Mouse (Mus musculus) lung, adult 2 months (tissue): ENCODE results near the gene Dusp3. TPM values are rescaled to one million over a fixed set of nuclear protein-coding genes. Genes with fewer than 3 reads are reported as not detected.

Source experiments
- DNase-seq: peaks from one replicate; pipeline ENCODE4 v3.0.0; 2022
- H3K4me1 ChIP-seq: fragments of 200-500 bp; 2 replicates; pipeline ENCODE4 v1.6.1; 2011; ENCODE audit warnings: low read length; ENCODE audit not compliant: control insufficient read depth, insufficient read depth
- H3K4me3 ChIP-seq: fragments of 200-500 bp; replicated peaks from 2 replicates; pipeline ENCODE3; 2011; ENCODE audit warnings: low read depth, mild to moderate bottlenecking, control low read depth, low read length; ENCODE audit errors: extremely low read depth
- CTCF ChIP-seq: fragments of 200-500 bp; IDR thresholded peaks from 2 replicates; pipeline ENCODE4 v1.5.1; 2011; ENCODE audit warnings: mild to moderate bottlenecking, low read length, control low read depth; ENCODE audit not compliant: insufficient read depth
- POLR2A ChIP-seq: fragments of 200-500 bp; IDR thresholded peaks from 2 replicates; pipeline ENCODE4 v1.6.1; 2011; ENCODE audit warnings: low read depth, mild to moderate bottlenecking, control low read depth, low read length, borderline replicate concordance; ENCODE audit errors: extremely low read depth
- WGBS: fragments of 180-500 bp; shearing (Covaris S2); methylation state at CpG from one replicate; pipeline ENCODE4 v1.1.7; 2018; 5-methylcytosine and 5-hydroxymethylcytosine counted together
- polyA plus RNA-seq: library from polyadenylated mRNA; depleted of rRNA; stranded (reverse); fragments of >200 nt; gene quantifications from 2 replicates; pipeline ENCODE4 v1.2.3, GENCODE M21; 2012; rRNA removed

Gene Dusp3
- 176 and 296 TPM in 2 replicates for polyA plus RNA-seq

- DNase-seq = no peak
- 80% methylated on average over 3 of the region's 3 CpGs for WGBS
- Histone ChIP-seq H3K4me1 (peaks cover 13% of the 10 kb centered on the region), H3K4me3 (no peak within 1 kb of the TSS)
- TF ChIP-seq POLR2A (no peak), CTCF (no peak)
These were observed at the start of gene Dusp3 for GRCm38 (mm10) chr11:101986913-101987312. Gene Dusp3 (minus strand): TSS chr11:101987013.

- DNase-seq = no peak
- H3K4me3 ChIP-seq = no peak overlapping the region
- WGBS = 83% methylated on average over 7 of the region's 7 CpGs
- H3K4me1 ChIP-seq = no peaks in the 10 kb centered on the region
- no peak for TF ChIP-seq CTCF
- TF ChIP-seq POLR2A = no peak
These were observed 49.5 kb upstream of the Dusp3 start for GRCm38 (mm10) chr11:102036336-102036735.

GRCm38 (mm10) chr11:102035456-102035960 is 48.7 kb upstream of the Dusp3 start:
- 73% methylated on average over 5 of the region's 5 CpGs for WGBS
- H3K4me3 ChIP-seq = no peak overlapping the region
- H3K4me1 ChIP-seq = no peaks in the 10 kb centered on the region
- DNase-seq = no peak
- TF ChIP-seq POLR2A = no peak
- no peak for TF ChIP-seq CTCF

GRCm38 (mm10) chr11:102034887-102035286 is 48.1 kb upstream of the Dusp3 start:
- 72% methylated on average over 8 of the region's 8 CpGs for WGBS
- no peak overlapping the region for H3K4me3 ChIP-seq
- no peak for DNase-seq
- H3K4me1 ChIP-seq = no peaks in the 10 kb centered on the region
- TF ChIP-seq POLR2A (no peak), CTCF (no peak)

- WGBS = 89% methylated on average over 12 of the region's 12 CpGs
- Histone ChIP-seq H3K4me3 (no peak overlapping the region), H3K4me1 (no peaks in the 10 kb centered on the region)
- TF ChIP-seq POLR2A (no peak), CTCF (no peak)
- no peak for DNase-seq
These were observed 46.3 kb upstream of the Dusp3 start for GRCm38 (mm10) chr11:102033055-102033591.

GRCm38 (mm10) chr11:102031149-102031548 is 44.3 kb upstream of the Dusp3 start:
- no peak overlapping the region for H3K4me3 ChIP-seq
- no peaks in the 10 kb centered on the region for H3K4me1 ChIP-seq
- DNase-seq = no peak
- TF ChIP-seq POLR2A (no peak), CTCF (no peak)
- 52% methylated on average over 7 of the region's 7 CpGs for WGBS

GRCm38 (mm10) chr11:102029966-102030365 is 43.2 kb upstream of the Dusp3 start:
- TF ChIP-seq CTCF (no peak), POLR2A (no peak)
- DNase-seq = no peak
- Histone ChIP-seq H3K4me3 (no peak overlapping the region), H3K4me1 (no peaks in the 10 kb centered on the region)
- WGBS = 40% methylated on average over 7 of the region's 7 CpGs

- TF ChIP-seq CTCF = no peak
- no peak for TF ChIP-seq POLR2A
- 77% methylated on average over 4 of the region's 4 CpGs for WGBS
- no peak for DNase-seq
- Histone ChIP-seq H3K4me3 (no peak overlapping the region), H3K4me1 (no peaks in the 10 kb centered on the region)
These were observed 42.5 kb upstream of the Dusp3 start for GRCm38 (mm10) chr11:102029304-102029703.

GRCm38 (mm10) chr11:102028087-102028816 is 41.4 kb upstream of the Dusp3 start, which contains the start of gene Mpp3:
Gene Mpp3 (minus strand): TSS chr11:102028461.
- TF ChIP-seq CTCF (no peak), POLR2A (no peak)
- 71% methylated on average over 6 of the region's 6 CpGs for WGBS
- H3K4me3 ChIP-seq = no peak within 1 kb of the TSS
- DNase-seq = no peak
- no peaks in the 10 kb centered on the region for H3K4me1 ChIP-seq
